Mouse (Mus musculus) G1E (cell line): Measurements from ENCODE around the gene Plin3. TPM values are rescaled to one million over a fixed set of nuclear protein-coding genes. Genes with fewer than 3 reads are reported as not detected.

Experiments
- ATAC-seq: 2 replicates; pipeline ENCODE4 v1.8.0; 2016; ENCODE audit warnings: mild to moderate bottlenecking; ENCODE audit not compliant: insufficient number of reproducible peaks, poor library complexity, low FRiP score, severe bottlenecking; ENCODE audit errors: extremely low read depth
- DNase-seq: peaks from one replicate; pipeline ENCODE4 v3.0.0; 2012; ENCODE audit warnings: low spot score
- H3K27me3 ChIP-seq: 2 replicates; pipeline ENCODE4 v1.6.1; 2012; ENCODE audit warnings: mild to moderate bottlenecking, low read length, inconsistent platforms; ENCODE audit not compliant: insufficient read depth
- H3K36me3 ChIP-seq: replicated peaks from 2 replicates; pipeline ENCODE3; 2012; ENCODE audit warnings: mild to moderate bottlenecking, inconsistent platforms
- H3K4me1 ChIP-seq: 2 replicates; pipeline ENCODE4 v1.6.1; 2012; ENCODE audit warnings: low read depth, low read length, inconsistent platforms, mixed read lengths; ENCODE audit not compliant: insufficient read depth
- H3K4me3 ChIP-seq: 2 replicates; pipeline ENCODE4 v1.5.1; 2012; ENCODE audit warnings: low read depth, mild to moderate bottlenecking, inconsistent platforms, low read length, moderate library complexity, mixed read lengths
- H3K9me3 ChIP-seq: replicated peaks from 2 replicates; pipeline ENCODE4 v1.6.1; 2012; ENCODE audit warnings: inconsistent platforms
- CTCF ChIP-seq: IDR thresholded peaks from 2 replicates; pipeline ENCODE4 v1.5.1; 2012; ENCODE audit warnings: low read depth, low read length, inconsistent platforms, mixed read lengths
- GATA1 ChIP-seq: IDR thresholded peaks from 2 replicates; pipeline ENCODE4 v1.6.1; 2012; ENCODE audit warnings: borderline replicate concordance, low read length, inconsistent platforms, mixed read lengths
- GATA2 ChIP-seq: IDR thresholded peaks from 2 replicates; pipeline ENCODE4 v1.6.1; 2012; ENCODE audit warnings: low read depth, low read length, inconsistent platforms, borderline replicate concordance
- POLR2AphosphoS5 ChIP-seq: IDR thresholded peaks from 2 replicates; pipeline ENCODE4 v1.6.1; 2012; ENCODE audit warnings: low read depth, low read length, inconsistent platforms; ENCODE audit not compliant: insufficient replicate concordance
- TAL1 ChIP-seq: conservative IDR thresholded peaks from 2 replicates; pipeline ENCODE4 v1.6.1; 2012; ENCODE audit warnings: low read depth, low read length, inconsistent platforms, mixed read lengths
- polyA plus RNA-seq: library from polyadenylated mRNA; stranded (reverse); fragments of >175 nt; gene quantifications from 2 replicates; pipeline ENCODE4 v1.2.3, GENCODE M21; 2012
- total RNA-seq, 2 experiments: library from RNA; stranded (forward) in 1 of 2; stranded (reverse) in 1 of 2; fragments of 200-1000 nt in 1 of 2; fragments of >200 nt in 1 of 2; fragmentation: Nextera tagmentation in 1 of 2; gene quantifications; 2 replicates each; pipeline ENCODE4 v1.2.3; 2014 to 2017

The Plin3 gene
- total and polyA plus RNA-seq, 3 experiments: 12.2 to 55.9 (median 12.3) TPM

DNA sequence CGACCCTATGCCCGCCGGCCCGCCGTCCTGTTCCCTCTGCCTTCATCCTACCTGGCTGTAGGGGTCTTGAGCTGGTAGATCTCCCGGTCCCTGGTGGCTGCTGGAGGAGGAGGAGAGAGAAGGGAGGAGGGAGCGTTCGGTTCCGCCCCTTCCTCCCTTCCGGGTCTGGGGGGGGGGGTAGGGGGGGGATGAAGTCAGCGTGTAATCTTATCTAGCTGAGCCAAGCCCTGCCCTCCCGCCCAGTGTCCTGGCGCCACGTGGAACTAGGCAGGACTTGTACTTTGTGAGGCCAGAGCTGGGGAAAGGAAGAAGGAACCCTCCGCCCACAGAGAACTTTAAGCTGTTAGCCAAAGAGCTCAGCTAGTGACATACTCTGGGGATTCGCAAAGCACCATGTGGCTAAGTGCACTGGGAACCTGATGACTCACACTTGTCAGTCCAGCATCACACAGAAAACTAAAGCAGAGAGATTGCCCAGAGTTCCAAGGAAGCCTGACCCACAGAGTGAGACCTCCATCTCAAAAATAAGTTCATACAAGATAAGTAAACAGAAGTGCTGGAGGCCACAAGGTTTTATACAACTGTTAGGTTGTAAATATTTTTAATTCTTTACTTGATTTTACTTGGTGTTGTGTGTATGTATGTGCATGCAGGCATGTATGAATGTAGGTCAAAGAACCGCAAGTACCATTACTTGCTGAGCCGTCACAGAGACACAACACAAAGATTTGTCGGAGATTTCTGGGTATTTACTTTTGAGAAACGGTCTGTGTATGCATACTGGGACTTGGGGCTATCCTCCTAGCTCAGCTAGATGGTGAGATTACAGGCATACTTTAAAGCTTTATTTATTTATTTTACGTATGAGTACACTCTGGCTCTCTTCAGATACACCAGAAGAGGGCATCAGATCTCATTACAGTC, 15.8 kb downstream of the Plin3 start, which contains the start of gene Ticam1:
Gene Ticam1 (minus strand): TSS at position 144 of the 924 bp plus-strand sequence.
- Histone ChIP-seq H3K9me3 (no peaks in the 10 kb centered on the region), H3K36me3 (peaks cover 49% of the 10 kb centered on the region), H3K27me3 (no peaks in the 10 kb centered on the region), H3K4me1 (peaks cover 68% of the 10 kb centered on the region), H3K4me3 (peak within 1 kb of the TSS; percentile 82)
- peak; percentile 92 for ATAC-seq
- TF ChIP-seq GATA1: no peak
- TF ChIP-seq TAL1: no peak
- no peak for TF ChIP-seq GATA2
- TF ChIP-seq CTCF: no peak
- TF ChIP-seq POLR2AphosphoS5: no peak
- DNase-seq: peak; percentile 91

DNA sequence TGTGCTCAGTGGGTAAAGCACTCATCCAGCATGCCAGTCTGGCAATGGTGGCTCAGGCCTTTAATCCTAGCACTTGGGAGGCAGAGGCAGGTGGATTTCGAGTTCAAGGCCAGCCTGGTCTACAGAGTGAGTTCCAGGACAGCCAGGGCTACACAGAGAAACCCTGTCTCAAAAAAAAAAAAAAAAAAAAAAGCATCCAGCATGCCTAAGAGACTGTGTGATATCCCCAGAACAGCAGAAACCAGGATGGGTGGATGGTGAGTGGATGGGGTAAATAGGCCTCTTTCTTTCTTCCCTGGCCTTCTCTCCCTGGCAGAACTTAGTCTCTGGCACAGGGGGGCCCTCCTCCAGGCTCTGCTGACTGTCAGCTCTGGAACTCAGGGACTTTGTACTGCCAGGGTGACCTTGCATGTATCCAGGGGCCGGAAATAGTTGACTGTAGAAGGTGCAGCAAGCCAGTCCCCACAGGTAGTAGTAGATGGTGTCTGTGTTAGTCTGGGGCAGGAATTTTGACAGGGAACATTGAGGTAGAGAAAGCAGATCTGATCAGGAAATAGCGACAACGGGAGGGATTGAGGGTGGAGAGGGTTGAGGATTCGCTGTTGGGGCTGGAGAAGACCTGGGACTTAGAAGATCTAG, 16.7 kb downstream of the Plin3 start:
- Histone ChIP-seq H3K4me3 (peak overlapping the region; percentile 82), H3K4me1 (peaks cover 63% of the 10 kb centered on the region), H3K36me3 (peaks cover 53% of the 10 kb centered on the region), H3K9me3 (no peaks in the 10 kb centered on the region), H3K27me3 (no peaks in the 10 kb centered on the region)
- no peak for ATAC-seq
- TF ChIP-seq GATA1: no peak
- no peak for TF ChIP-seq GATA2
- TF ChIP-seq POLR2AphosphoS5: no peak
- TF ChIP-seq CTCF: no peak
- no peak for TF ChIP-seq TAL1
- no peak for DNase-seq

DNA sequence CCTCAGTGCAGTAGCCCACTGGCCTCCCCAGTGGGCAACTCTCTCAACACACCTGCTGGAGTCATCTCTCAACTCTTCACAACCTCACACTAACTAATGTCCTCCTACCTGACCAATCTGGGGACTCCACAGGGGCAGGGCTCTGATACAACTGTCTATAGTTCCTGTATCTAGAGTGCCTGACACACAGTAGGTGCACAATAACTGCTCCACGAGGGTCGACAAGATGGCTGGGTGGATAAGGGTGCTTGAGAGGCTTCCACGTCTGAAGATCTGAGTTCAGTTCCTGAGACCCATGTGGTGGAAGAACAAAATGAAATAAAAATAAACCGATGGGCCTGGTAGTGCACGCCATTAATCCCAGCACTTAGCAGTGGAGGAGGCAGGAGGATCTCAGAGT, 18.7 kb downstream of the Plin3 start:
- no peak for DNase-seq
- Histone ChIP-seq H3K27me3 (no peaks in the 10 kb centered on the region), H3K4me1 (peaks cover 63% of the 10 kb centered on the region), H3K36me3 (peaks cover 58% of the 10 kb centered on the region), H3K9me3 (no peaks in the 10 kb centered on the region), H3K4me3 (no peak overlapping the region)
- no peak for ATAC-seq
- TF ChIP-seq GATA1 (no peak), TAL1 (no peak), GATA2 (no peak), POLR2AphosphoS5 (no peak), CTCF (no peak)

DNA sequence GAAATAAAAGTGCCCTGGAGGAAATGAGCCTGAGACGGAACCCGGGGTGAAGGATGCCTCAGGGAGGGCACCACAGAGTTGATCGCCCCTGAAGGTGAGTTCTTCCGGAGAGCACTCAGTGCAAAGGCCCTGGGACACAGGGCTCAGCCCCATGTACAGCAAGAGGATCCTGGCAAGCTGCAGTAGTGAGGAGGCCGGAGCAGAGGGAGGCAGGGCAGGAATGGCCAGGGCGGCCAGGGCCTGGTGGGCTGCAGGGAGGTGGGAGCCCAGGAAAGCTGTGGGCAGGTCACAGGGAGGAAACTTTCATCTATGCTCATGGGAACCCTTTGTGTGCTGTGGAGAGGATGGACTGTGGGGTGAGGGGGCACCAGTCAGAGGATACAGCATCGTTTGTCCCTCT, 19.2 kb downstream of the Plin3 start:
- DNase-seq (no peak), ATAC-seq (no peak)
- TF ChIP-seq GATA2 (no peak), CTCF (no peak), POLR2AphosphoS5 (no peak), TAL1 (no peak), GATA1 (no peak)
- Histone ChIP-seq H3K27me3 (no peaks in the 10 kb centered on the region), H3K9me3 (no peaks in the 10 kb centered on the region), H3K36me3 (peaks cover 54% of the 10 kb centered on the region), H3K4me1 (peaks cover 61% of the 10 kb centered on the region), H3K4me3 (no peak overlapping the region)

DNA sequence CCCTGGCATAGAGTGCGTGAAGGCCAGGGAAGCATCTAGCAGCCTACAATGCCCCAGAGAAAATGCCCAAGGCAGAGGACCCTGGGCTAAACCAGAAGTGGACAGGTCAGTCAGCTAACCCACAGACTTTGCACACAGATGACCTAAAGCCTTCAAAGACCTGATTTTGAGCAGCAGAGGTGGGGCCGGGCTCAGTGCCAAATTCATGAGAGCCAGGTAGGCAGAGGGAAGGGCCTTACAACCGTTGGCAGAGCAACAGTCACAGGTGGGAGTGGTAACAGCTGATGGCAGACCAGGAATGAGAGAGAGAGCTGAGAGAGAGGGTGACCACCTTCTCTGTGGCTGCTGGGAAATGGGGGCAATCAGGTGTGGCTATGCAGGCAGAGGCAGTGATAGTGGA, 20.0 kb downstream of the Plin3 start:
- ATAC-seq (no peak), DNase-seq (no peak)
- Histone ChIP-seq H3K9me3 (no peaks in the 10 kb centered on the region), H3K4me1 (peaks cover 54% of the 10 kb centered on the region), H3K4me3 (no peak overlapping the region), H3K27me3 (no peaks in the 10 kb centered on the region), H3K36me3 (peaks cover 53% of the 10 kb centered on the region)
- TF ChIP-seq TAL1: no peak
- TF ChIP-seq POLR2AphosphoS5: no peak
- no peak for TF ChIP-seq GATA1
- TF ChIP-seq GATA2: no peak
- no peak for TF ChIP-seq CTCF
